Mouse (Mus musculus): ENCODE data around the gene Camta1. TPM values are rescaled to one million over a fixed set of nuclear protein-coding genes. Genes with fewer than 3 reads are reported as not detected.
"Not testable (repeated sequence)": the region's sequence is repeated elsewhere in the genome, so short reads cannot be mapped to it uniquely, and the experiment has no call there.

Gene Camta1
- polyA plus RNA-seq, 1 experiment from 2014 or later: 140 TPM

- ATAC-seq (replicated peaks; ENCODE audit: low FRiP score): no peak
- peaks cover 6% of the 10 kb centered on the region; the same call in 1 of the 2 replicates for H3K4me1 ChIP-seq (replicated peaks; ENCODE audit: control insufficient read depth, insufficient read depth, low read length)
- H3K27me3 ChIP-seq (ENCODE audit: control insufficient read depth, insufficient read depth, low read length): no peaks in the 10 kb centered on the region; the same call in 1 of the 2 replicates
- peak overlapping the region; percentile 98; the same call in 1 of the 2 replicates for H3K4me2 ChIP-seq (ENCODE audit: low read depth, low read length, severe bottlenecking)
- no peak for DNase-seq (ENCODE audit: low spot score)
- no peak overlapping the region; the same call in 1 of the 2 replicates for H3K4me3 ChIP-seq (ENCODE audit: low read depth, low read length)
- H3K9ac ChIP-seq (ENCODE audit: low read length): no peak overlapping the region
- no peak overlapping the region for H3K27ac ChIP-seq (ENCODE audit: low read depth, low read length)
- 55% methylated on average over 5 of the region's 5 CpGs for WGBS
- no peaks in the 10 kb centered on the region for H3K9me3 ChIP-seq (ENCODE audit: control insufficient read depth, low read length)
- no peaks in the 10 kb centered on the region for H3K36me3 ChIP-seq (ENCODE audit: control insufficient read depth, insufficient read depth, low read length)
These were observed 818.4 kb downstream of the Camta1 start for GRCm38 (mm10) chr4:151043281-151043680.

GRCm38 (mm10) chr4:151041506-151041905, 820.2 kb downstream of the Camta1 start:
- Histone ChIP-seq H3K36me3 (ENCODE audit: control insufficient read depth, insufficient read depth, low read length) (no peaks in the 10 kb centered on the region), H3K4me1 (replicated peaks; ENCODE audit: control insufficient read depth, insufficient read depth, low read length) (peaks cover 6% of the 10 kb centered on the region; the same call in 1 of the 2 replicates), H3K4me3 (ENCODE audit: low read depth, low read length) (no peak overlapping the region), H3K27ac (ENCODE audit: low read depth, low read length) (no peak overlapping the region), H3K9me3 (ENCODE audit: control insufficient read depth, low read length) (no peaks in the 10 kb centered on the region), H3K9ac (ENCODE audit: low read length) (no peak overlapping the region), H3K4me2 (ENCODE audit: low read depth, low read length, severe bottlenecking) (no peak overlapping the region), H3K27me3 (ENCODE audit: control insufficient read depth, insufficient read depth, low read length) (no peaks in the 10 kb centered on the region; the same call in 1 of the 2 replicates)
- peak; percentile 36 for DNase-seq (ENCODE audit: low spot score)
- WGBS: 90% methylated on average over 5 of the region's 5 CpGs
- ATAC-seq (replicated peaks; ENCODE audit: low FRiP score): no peak

- H3K4me2 ChIP-seq (ENCODE audit: low read depth, low read length, severe bottlenecking): no peak overlapping the region
- no peaks in the 10 kb centered on the region for H3K4me1 ChIP-seq (replicated peaks; ENCODE audit: control insufficient read depth, insufficient read depth, low read length)
- H3K27ac ChIP-seq (ENCODE audit: low read depth, low read length): no peak overlapping the region
- no peaks in the 10 kb centered on the region for H3K36me3 ChIP-seq (ENCODE audit: control insufficient read depth, insufficient read depth, low read length)
- DNase-seq (ENCODE audit: low spot score) (no peak), ATAC-seq (replicated peaks; ENCODE audit: low FRiP score) (no peak)
- H3K9ac ChIP-seq (ENCODE audit: low read length): no peak overlapping the region
- H3K4me3 ChIP-seq (ENCODE audit: low read depth, low read length): no peak overlapping the region
- WGBS: 94% methylated on average over 11 of the region's 11 CpGs
- no peaks in the 10 kb centered on the region; the same call in 1 of the 2 replicates for H3K27me3 ChIP-seq (ENCODE audit: control insufficient read depth, insufficient read depth, low read length)
- no peaks in the 10 kb centered on the region for H3K9me3 ChIP-seq (ENCODE audit: control insufficient read depth, low read length)
These were observed 823.9 kb downstream of the Camta1 start for GRCm38 (mm10) chr4:151037800-151038199.

GRCm38 (mm10) chr4:151036521-151036920, 825.2 kb downstream of the Camta1 start:
- ATAC-seq (replicated peaks; ENCODE audit: low FRiP score): no peak
- WGBS: 87% methylated on average over 7 of the region's 7 CpGs

GRCm38 (mm10) chr4:151027001-151027400, 834.7 kb downstream of the Camta1 start:
- no peak for ATAC-seq (replicated peaks; ENCODE audit: low FRiP score)
- DNase-seq (ENCODE audit: low spot score): peak; percentile 54
- Histone ChIP-seq H3K4me1 (replicated peaks; ENCODE audit: control insufficient read depth, insufficient read depth, low read length) (no peaks in the 10 kb centered on the region), H3K27ac (ENCODE audit: low read depth, low read length) (no peak overlapping the region), H3K9me3 (ENCODE audit: control insufficient read depth, low read length) (no peaks in the 10 kb centered on the region), H3K4me3 (ENCODE audit: low read depth, low read length) (no peak overlapping the region), H3K27me3 (ENCODE audit: control insufficient read depth, insufficient read depth, low read length) (no peaks in the 10 kb centered on the region), H3K9ac (ENCODE audit: low read length) (no peak overlapping the region), H3K4me2 (ENCODE audit: low read depth, low read length, severe bottlenecking) (no peak overlapping the region), H3K36me3 (ENCODE audit: control insufficient read depth, insufficient read depth, low read length) (no peaks in the 10 kb centered on the region)
- WGBS: 54% methylated on average over 6 of the region's 6 CpGs

More at GRCm38 (mm10) chr4:151036521-151036920, 825.2 kb downstream of the Camta1 start:
- Histone ChIP-seq H3K4me1 (replicated peaks; ENCODE audit: control insufficient read depth, insufficient read depth, low read length) (no peaks in the 10 kb centered on the region), H3K9ac (ENCODE audit: low read length) (no peak overlapping the region), H3K4me2 (ENCODE audit: low read depth, low read length, severe bottlenecking) (no peak overlapping the region), H3K27ac (ENCODE audit: low read depth, low read length) (no peak overlapping the region), H3K36me3 (ENCODE audit: control insufficient read depth, insufficient read depth, low read length) (no peaks in the 10 kb centered on the region), H3K9me3 (ENCODE audit: control insufficient read depth, low read length) (no peaks in the 10 kb centered on the region), H3K4me3 (ENCODE audit: low read depth, low read length) (no peak overlapping the region), H3K27me3 (ENCODE audit: control insufficient read depth, insufficient read depth, low read length) (no peaks in the 10 kb centered on the region)
- no peak for DNase-seq (ENCODE audit: low spot score)

- H3K4me1 ChIP-seq (replicated peaks; ENCODE audit: control insufficient read depth, insufficient read depth, low read length): no peaks in the 10 kb centered on the region
- H3K27me3 ChIP-seq (ENCODE audit: control insufficient read depth, insufficient read depth, low read length): no peaks in the 10 kb centered on the region
- H3K9me3 ChIP-seq (ENCODE audit: control insufficient read depth, low read length): no peaks in the 10 kb centered on the region
- WGBS: 91% methylated on average over 9 of the region's 9 CpGs
- H3K4me3 ChIP-seq (ENCODE audit: low read depth, low read length): no peak overlapping the region
- no peak for ATAC-seq (replicated peaks; ENCODE audit: low FRiP score)
- no peak overlapping the region for H3K4me2 ChIP-seq (ENCODE audit: low read depth, low read length, severe bottlenecking)
- no peak overlapping the region for H3K27ac ChIP-seq (ENCODE audit: low read depth, low read length)
- H3K36me3 ChIP-seq (ENCODE audit: control insufficient read depth, insufficient read depth, low read length): no peaks in the 10 kb centered on the region
- H3K9ac ChIP-seq (ENCODE audit: low read length): no peak overlapping the region
- no peak for DNase-seq (ENCODE audit: low spot score)
These were observed 837.5 kb downstream of the Camta1 start for GRCm38 (mm10) chr4:151024152-151024551.

- not testable (repeated sequence) for ATAC-seq (replicated peaks; ENCODE audit: low FRiP score); H3K36me3 ChIP-seq (ENCODE audit: control insufficient read depth, insufficient read depth, low read length); H3K4me2 ChIP-seq (ENCODE audit: low read depth, low read length, severe bottlenecking); H3K9me3 ChIP-seq (ENCODE audit: control insufficient read depth, low read length); H3K4me1 ChIP-seq (replicated peaks; ENCODE audit: control insufficient read depth, insufficient read depth, low read length); H3K27ac ChIP-seq (ENCODE audit: low read depth, low read length); H3K4me3 ChIP-seq (ENCODE audit: low read depth, low read length); H3K9ac ChIP-seq (ENCODE audit: low read length); H3K27me3 ChIP-seq (ENCODE audit: control insufficient read depth, insufficient read depth, low read length); DNase-seq (ENCODE audit: low spot score)
- 93% methylated on average over 1 of the region's 1 CpGs for WGBS
These were observed 844.3 kb downstream of the Camta1 start for GRCm38 (mm10) chr4:151017356-151017755.

GRCm38 (mm10) chr4:151015946-151016345, 845.7 kb downstream of the Camta1 start:
- Histone ChIP-seq H3K27me3 (ENCODE audit: control insufficient read depth, insufficient read depth, low read length) (no peaks in the 10 kb centered on the region), H3K4me3 (ENCODE audit: low read depth, low read length) (no peak overlapping the region), H3K27ac (ENCODE audit: low read depth, low read length) (no peak overlapping the region), H3K9ac (ENCODE audit: low read length) (no peak overlapping the region), H3K4me2 (ENCODE audit: low read depth, low read length, severe bottlenecking) (no peak overlapping the region), H3K4me1 (replicated peaks; ENCODE audit: control insufficient read depth, insufficient read depth, low read length) (no peaks in the 10 kb centered on the region), H3K36me3 (ENCODE audit: control insufficient read depth, insufficient read depth, low read length) (no peaks in the 10 kb centered on the region; the same call in 1 of the 2 replicates), H3K9me3 (ENCODE audit: control insufficient read depth, low read length) (no peaks in the 10 kb centered on the region)
- WGBS: 86% methylated on average over 10 of the region's 10 CpGs
- ATAC-seq (replicated peaks; ENCODE audit: low FRiP score): no peak
- no peak for DNase-seq (ENCODE audit: low spot score)

GRCm38 (mm10) chr4:151010316-151010715, 851.4 kb downstream of the Camta1 start:
- no peaks in the 10 kb centered on the region for H3K27me3 ChIP-seq (ENCODE audit: control insufficient read depth, insufficient read depth, low read length)
- no peak for ATAC-seq (replicated peaks; ENCODE audit: low FRiP score)
- H3K36me3 ChIP-seq (ENCODE audit: control insufficient read depth, insufficient read depth, low read length): no peaks in the 10 kb centered on the region
- H3K27ac ChIP-seq (ENCODE audit: low read depth, low read length): no peak overlapping the region
- no peak overlapping the region for H3K4me2 ChIP-seq (ENCODE audit: low read depth, low read length, severe bottlenecking)
- WGBS: 91% methylated on average over 7 of the region's 7 CpGs
- no peak overlapping the region for H3K4me3 ChIP-seq (ENCODE audit: low read depth, low read length)
- H3K9ac ChIP-seq (ENCODE audit: low read length): no peak overlapping the region
- DNase-seq (ENCODE audit: low spot score): no peak
- H3K4me1 ChIP-seq (replicated peaks; ENCODE audit: control insufficient read depth, insufficient read depth, low read length): no peaks in the 10 kb centered on the region
- no peaks in the 10 kb centered on the region for H3K9me3 ChIP-seq (ENCODE audit: control insufficient read depth, low read length)

All from forebrain, embryonic 11.5 days (tissue).